Mouse (Mus musculus) embryonic facial prominence, embryonic 12.5 days (tissue): ENCODE measurements at regions not wholly inside any gene's neighbourhood (a gene's known extent, or its start where the extent isn't known, plus 50 kb on each side); places are given as distances from the start of the nearest gene placed in this dataset.

Experiments used
- ATAC-seq: fragments of 200-750 bp; cut with Nextera tagmentation; 2 replicates; pipeline ENCODE4 v1.8.0; 2017; ENCODE audit not compliant: insufficient number of reproducible peaks, insufficient read depth, low FRiP score, low TSS enrichment
- H3K27ac ChIP-seq: fragments of 300-500 bp; sonication (generic); 2 replicates; pipeline ENCODE4 v1.5.1; 2016; ENCODE audit warnings: mild to moderate bottlenecking
- H3K27me3 ChIP-seq: fragments of 300-500 bp; sonication (generic); 2 replicates; pipeline ENCODE4 v1.6.1; 2016; ENCODE audit warnings: mild to moderate bottlenecking, moderate library complexity
- H3K36me3 ChIP-seq: fragments of 300-500 bp; sonication (generic); 2 replicates; pipeline ENCODE4 v1.6.1; 2016; ENCODE audit warnings: mild to moderate bottlenecking
- H3K4me1 ChIP-seq: fragments of 300-500 bp; sonication (generic); 2 replicates; pipeline ENCODE4 v1.6.1; 2016
- H3K4me2 ChIP-seq: fragments of 300-500 bp; sonication (generic); replicated peaks from 2 replicates; pipeline ENCODE4 v1.6.1; 2016; ENCODE audit warnings: mild to moderate bottlenecking, moderate library complexity
- H3K4me3 ChIP-seq: fragments of 300-500 bp; sonication (generic); 2 replicates; pipeline ENCODE4 v1.5.1; 2016; ENCODE audit warnings: mild to moderate bottlenecking
- H3K9ac ChIP-seq: fragments of 300-500 bp; sonication (generic); 2 replicates; pipeline ENCODE4 v1.6.1; 2016; ENCODE audit warnings: mild to moderate bottlenecking, moderate library complexity
- H3K9me3 ChIP-seq: fragments of 300-500 bp; sonication (generic); 2 replicates; pipeline ENCODE4 v1.6.1; 2016; ENCODE audit warnings: mild to moderate bottlenecking, moderate library complexity
- WGBS: fragments of 180-500 bp; shearing (Covaris S2); methylation state at CpG from one replicate; pipeline ENCODE4 v1.1.7; 2016; 5-methylcytosine and 5-hydroxymethylcytosine counted together

DNA sequence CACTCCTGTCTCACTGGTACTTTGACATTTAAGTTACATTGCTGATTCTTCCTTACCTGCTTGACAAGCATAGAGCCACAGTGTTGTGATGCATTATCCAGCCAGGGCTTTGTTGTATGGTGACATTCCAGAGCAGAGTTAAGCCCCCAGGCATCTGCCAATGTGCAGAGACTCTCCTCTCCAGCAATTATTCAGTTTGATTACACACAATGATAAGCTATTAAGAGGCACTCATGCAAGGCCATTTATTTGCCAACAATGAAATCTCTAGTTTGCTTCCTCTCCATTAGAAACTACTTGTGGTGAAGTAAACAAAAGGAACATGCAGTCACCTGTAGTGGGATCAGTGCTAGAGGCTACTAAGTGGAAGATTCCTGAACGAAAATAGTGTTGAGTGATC lies 444.7 kb upstream of the Nova1 start:
- no peak overlapping the region for H3K27ac ChIP-seq
- no peak for ATAC-seq
- no peaks in the 10 kb centered on the region for H3K4me1 ChIP-seq

DNA sequence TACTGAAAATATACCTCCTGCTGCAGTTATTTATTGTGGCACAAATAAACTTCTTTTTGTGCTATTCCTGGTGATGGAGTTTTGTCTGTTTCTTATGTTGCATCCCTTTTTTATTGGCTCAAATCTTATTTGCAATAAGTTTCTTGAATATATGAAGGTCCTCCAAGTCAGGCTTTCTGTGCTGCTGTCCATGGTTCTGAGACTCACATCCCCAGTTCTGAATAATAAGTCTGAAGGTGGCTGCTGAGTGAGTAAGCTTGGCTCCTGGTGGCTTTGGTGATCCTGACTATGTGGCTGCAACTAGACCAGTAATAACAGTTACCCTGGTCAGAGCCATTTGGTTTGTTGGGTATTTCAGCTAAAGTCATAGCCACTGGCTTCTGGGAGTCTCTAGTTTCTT lies 433.6 kb upstream of the Nova1 start:
- Histone ChIP-seq H3K9me3 (no peaks in the 10 kb centered on the region), H3K27ac (no peak overlapping the region), H3K27me3 (no peaks in the 10 kb centered on the region), H3K4me2 (no peak overlapping the region), H3K4me3 (no peak overlapping the region), H3K4me1 (no peaks in the 10 kb centered on the region), H3K9ac (no peak overlapping the region), H3K36me3 (no peaks in the 10 kb centered on the region)
- no peak for ATAC-seq

More for the DNA sequence above, 444.7 kb upstream of the Nova1 start:
- H3K9ac ChIP-seq: no peak overlapping the region
- H3K36me3 ChIP-seq: no peaks in the 10 kb centered on the region
- H3K9me3 ChIP-seq: no peaks in the 10 kb centered on the region
- no peak overlapping the region for H3K4me3 ChIP-seq
- H3K27me3 ChIP-seq: no peaks in the 10 kb centered on the region
- 48% methylated on average over 1 of the region's 1 CpGs for whole genome bisulfite sequencing
- H3K4me2 ChIP-seq: no peak overlapping the region

DNA sequence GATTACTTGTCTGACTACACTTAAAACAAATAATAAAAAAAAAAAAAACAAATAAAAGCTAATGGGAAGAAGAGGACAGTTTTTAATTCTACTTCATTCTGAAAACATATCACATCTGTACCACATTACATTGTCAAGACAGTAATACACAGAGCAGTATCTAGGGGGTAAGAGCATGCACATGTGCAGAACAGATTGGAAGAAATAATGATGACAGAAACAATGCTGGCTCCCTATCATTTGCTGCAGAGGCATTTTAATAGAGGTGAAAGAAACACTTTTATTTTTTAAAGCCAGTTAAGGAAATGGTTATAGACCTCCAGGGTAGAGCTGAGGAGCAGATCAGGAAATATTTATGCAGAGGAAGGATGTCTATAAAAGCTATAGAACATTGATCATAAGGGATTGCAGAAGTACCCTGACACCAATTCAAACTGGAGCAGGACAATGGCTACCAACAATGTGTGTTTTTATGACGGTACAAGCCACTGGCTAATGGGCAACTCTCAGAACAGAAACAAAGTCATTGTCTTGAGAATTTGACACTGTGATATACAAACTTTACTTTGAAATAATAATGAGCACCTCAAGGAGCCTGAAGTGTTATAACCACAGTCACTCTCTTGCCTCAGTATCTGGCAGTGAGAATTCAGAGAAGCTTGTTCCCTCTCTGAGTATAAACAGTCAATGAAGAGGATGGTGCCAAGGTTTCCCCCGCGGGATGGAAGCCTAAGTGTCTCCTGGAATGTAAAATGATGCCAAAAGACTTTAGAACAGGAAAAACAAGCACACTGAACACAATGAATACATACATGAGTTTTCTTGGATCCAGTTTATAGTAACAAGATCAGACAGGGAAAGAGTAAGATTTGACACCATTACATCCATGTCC lies 425.1 kb upstream of the Nova1 start:
- no peak for ATAC-seq
- Histone ChIP-seq H3K4me1 (no peaks in the 10 kb centered on the region), H3K4me2 (no peak overlapping the region), H3K27me3 (no peaks in the 10 kb centered on the region), H3K9ac (no peak overlapping the region), H3K4me3 (no peak overlapping the region), H3K27ac (no peak overlapping the region), H3K9me3 (no peaks in the 10 kb centered on the region), H3K36me3 (no peaks in the 10 kb centered on the region)
- 68% methylated on average over 3 of the region's 3 CpGs for WGBS

DNA sequence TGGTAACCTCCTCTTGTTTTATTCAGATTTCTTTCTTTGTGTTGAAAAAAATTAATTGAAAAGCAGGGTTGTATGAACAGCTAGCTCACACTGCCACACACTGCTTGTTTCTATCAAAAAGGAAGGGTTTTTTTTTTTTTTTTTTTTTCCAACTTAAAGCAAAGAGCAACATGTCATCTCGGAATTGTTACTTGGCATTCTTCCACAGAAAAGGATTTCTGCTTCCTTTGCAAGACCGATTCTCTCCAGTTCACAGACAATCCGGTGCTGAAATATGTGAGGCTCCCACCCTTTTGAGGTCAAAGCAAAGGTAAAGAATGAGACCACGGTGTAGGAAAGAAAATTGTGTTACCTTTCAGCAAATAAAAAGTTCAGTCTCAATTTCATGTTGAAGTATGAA lies 401.3 kb upstream of the Nova1 start:
- H3K36me3 ChIP-seq: no peaks in the 10 kb centered on the region
- no peak overlapping the region for H3K27ac ChIP-seq
- no peaks in the 10 kb centered on the region for H3K9me3 ChIP-seq
- H3K9ac ChIP-seq: no peak overlapping the region
- no peak for ATAC-seq
- H3K4me3 ChIP-seq: no peak overlapping the region
- no peak overlapping the region for H3K4me2 ChIP-seq
- no peaks in the 10 kb centered on the region for H3K27me3 ChIP-seq
- H3K4me1 ChIP-seq: no peaks in the 10 kb centered on the region
- WGBS: 54% methylated on average over 4 of the region's 4 CpGs

DNA sequence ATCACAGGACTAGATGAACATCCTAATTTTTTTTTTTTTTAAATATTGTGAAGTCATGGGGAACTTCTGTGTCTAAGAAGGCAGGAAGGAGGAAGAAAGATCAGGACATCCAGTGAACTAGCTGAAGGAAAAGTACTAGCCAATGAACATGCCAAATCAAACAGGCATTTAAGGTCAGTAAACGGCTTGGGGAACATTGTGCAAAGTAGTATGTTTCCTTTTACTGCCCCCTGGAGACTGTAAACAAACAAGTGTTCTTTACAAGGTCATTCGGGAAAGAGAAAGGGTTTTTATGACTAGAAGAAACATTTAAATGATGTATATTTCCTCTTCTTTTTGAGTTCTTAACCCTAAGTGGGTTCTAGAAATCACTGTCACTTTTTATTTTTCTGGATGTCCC lies 400.6 kb upstream of the Nova1 start:
- Histone ChIP-seq H3K4me2 (no peak overlapping the region), H3K27ac (no peak overlapping the region), H3K9ac (no peak overlapping the region), H3K36me3 (no peaks in the 10 kb centered on the region), H3K9me3 (no peaks in the 10 kb centered on the region), H3K4me1 (no peaks in the 10 kb centered on the region), H3K4me3 (no peak overlapping the region), H3K27me3 (no peaks in the 10 kb centered on the region)
- 27% methylated on average over 2 of the region's 2 CpGs for WGBS
- no peak for ATAC-seq

DNA sequence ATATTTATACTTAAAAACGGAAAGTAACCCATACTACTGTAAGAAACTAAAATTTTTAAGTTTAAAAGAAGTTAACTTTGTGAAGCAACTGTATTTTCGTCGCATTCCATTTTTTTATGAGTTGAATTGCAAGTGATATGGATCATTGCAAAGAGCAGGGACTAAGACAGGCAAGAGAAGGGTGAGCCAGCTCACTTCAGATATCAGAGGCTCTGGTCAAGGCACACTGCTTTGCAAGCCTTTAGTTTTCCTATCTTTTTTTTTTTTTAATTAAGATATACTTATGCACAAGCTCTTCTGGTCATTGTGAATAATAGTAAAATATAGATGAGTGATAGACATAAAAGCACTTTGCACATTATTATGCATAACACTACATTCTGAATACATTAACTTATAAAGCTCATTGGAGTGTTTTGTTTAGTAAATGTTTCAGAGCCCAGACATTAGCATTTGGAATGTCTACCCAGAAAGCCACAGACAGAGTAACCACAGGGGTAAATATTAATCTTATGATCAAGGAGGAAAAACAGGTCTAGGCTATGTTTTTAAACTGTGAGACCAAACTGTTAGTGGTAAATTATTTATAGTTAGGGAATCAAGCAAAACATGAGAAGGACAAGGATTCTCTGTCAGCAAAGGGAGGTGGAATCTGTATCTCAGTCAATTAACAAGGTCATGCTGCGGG lies 392.8 kb upstream of the Nova1 start:
- Histone ChIP-seq H3K27ac (no peak overlapping the region), H3K9ac (no peak overlapping the region), H3K36me3 (no peaks in the 10 kb centered on the region), H3K4me1 (no peaks in the 10 kb centered on the region), H3K4me2 (no peak overlapping the region), H3K9me3 (no peaks in the 10 kb centered on the region), H3K27me3 (no peaks in the 10 kb centered on the region), H3K4me3 (no peak overlapping the region)
- no peak for ATAC-seq
- 89% methylated on average over 4 of the region's 4 CpGs for WGBS

DNA sequence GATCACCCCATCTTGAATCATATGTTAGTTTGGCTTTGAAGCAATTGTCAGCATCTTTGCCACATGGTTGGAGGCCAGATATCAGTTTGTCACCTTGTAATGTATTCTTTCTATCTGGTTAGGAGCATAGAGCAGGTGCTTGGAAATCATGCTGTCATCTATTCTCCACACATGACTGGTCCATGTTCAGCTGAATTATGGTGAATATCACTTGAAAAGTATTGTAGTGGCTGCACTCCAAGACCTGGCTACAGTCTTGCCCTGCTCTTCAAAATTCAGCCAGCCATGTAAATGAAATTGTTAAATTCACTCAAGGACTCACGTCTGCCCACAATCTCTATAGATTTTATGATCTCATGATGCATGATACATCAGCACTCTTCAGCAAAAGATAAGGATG lies 384.2 kb upstream of the Nova1 start:
- H3K4me2 ChIP-seq: no peak overlapping the region
- H3K4me3 ChIP-seq: no peak overlapping the region
- 73% methylated on average over 1 of the region's 1 CpGs for WGBS
- no peak overlapping the region for H3K9ac ChIP-seq
- ATAC-seq: no peak
- no peaks in the 10 kb centered on the region for H3K36me3 ChIP-seq
- H3K9me3 ChIP-seq: no peaks in the 10 kb centered on the region
- H3K27me3 ChIP-seq: no peaks in the 10 kb centered on the region
- no peaks in the 10 kb centered on the region for H3K4me1 ChIP-seq
- H3K27ac ChIP-seq: no peak overlapping the region

DNA sequence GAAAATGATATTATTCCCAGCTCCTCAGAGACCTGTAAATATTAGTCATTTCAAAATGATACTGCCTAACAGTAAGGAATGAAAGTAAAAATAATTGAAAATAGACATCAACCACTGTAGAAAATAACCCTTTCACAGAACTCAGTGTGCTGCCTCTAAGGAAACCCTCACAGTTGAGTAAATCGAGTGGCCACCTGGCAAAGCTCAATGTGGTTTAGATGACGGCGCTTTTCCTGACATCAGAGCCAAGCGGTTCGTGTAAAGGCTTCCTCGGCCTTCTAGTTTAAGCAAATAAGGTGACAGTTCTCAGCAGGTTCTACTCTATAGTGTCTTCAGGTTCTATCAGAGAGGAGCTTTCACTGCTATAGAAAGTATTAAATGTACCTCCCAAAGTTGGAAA lies 379.9 kb upstream of the Nova1 start:
- no peaks in the 10 kb centered on the region for H3K27me3 ChIP-seq
- ATAC-seq: no peak
- 67% methylated on average over 6 of the region's 6 CpGs for WGBS
- H3K4me2 ChIP-seq: no peak overlapping the region
- no peak overlapping the region for H3K4me3 ChIP-seq
- no peak overlapping the region for H3K27ac ChIP-seq
- H3K36me3 ChIP-seq: no peaks in the 10 kb centered on the region
- no peaks in the 10 kb centered on the region for H3K9me3 ChIP-seq
- no peak overlapping the region for H3K9ac ChIP-seq
- no peaks in the 10 kb centered on the region for H3K4me1 ChIP-seq

DNA sequence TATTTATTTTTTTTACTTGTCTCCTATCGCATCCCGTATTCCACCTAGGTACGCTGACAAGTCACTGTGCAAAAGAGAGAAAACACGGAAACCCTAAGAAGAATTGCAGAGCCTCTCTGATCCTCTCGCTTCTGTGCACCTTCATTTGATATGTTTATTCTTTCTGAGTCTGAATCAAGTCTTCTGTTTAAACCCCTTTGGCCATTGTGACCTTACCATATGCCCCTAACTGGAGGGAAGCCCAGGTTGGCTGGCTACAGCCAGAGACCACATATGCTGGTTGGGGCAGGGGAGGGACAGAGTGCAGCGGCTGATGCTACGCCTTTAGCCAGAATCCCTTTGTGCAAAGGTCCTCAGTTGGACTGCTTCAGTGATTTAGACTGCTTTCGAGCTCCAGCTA lies 346.0 kb upstream of the Nova1 start:
- no peaks in the 10 kb centered on the region for H3K9me3 ChIP-seq
- peaks cover 13% of the 10 kb centered on the region; the same call in 1 of the 2 replicates for H3K4me1 ChIP-seq
- H3K9ac ChIP-seq: no peak overlapping the region
- no peaks in the 10 kb centered on the region for H3K27me3 ChIP-seq
- 58% methylated on average over 8 of the region's 8 CpGs for WGBS
- no peak for ATAC-seq
- no peak overlapping the region for H3K27ac ChIP-seq
- no peaks in the 10 kb centered on the region for H3K36me3 ChIP-seq
- H3K4me3 ChIP-seq: no peak overlapping the region
- peak overlapping the region; percentile 34 for H3K4me2 ChIP-seq

DNA sequence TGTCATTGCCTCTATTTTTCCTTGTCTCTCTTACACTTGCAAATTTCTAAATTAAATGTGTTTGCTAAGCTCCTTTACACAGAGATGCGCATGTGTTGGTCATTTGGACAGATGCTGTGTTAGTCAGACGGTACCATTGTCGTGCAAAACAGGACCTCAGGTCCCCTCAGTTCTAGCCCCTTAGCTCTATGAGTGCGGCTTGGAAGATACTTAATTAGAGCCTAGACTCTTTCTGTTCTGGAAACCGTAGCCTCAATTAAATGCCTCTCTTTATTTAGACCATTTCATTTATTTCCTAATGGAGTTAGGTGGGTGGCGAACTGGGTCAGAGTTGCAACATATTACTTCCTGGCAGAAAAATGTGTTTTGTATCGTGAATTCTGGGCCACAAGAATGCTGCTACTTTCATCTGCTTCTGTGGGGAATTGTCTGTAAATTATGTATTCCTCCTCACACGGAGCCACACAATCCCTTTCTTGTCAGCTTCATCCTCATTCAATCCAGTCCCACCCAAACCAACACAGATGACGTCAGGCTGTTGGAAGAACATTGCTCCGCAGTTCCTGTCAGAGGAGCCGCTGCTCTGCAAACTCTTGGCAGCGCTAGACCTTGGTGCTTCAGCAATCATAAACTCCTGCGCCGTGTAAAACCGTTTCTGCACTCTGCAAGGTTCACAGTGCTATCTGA lies 345.4 kb upstream of the Nova1 start:
- Histone ChIP-seq H3K4me2 (peak overlapping the region; percentile 34), H3K27me3 (no peaks in the 10 kb centered on the region), H3K9ac (no peak overlapping the region), H3K36me3 (no peaks in the 10 kb centered on the region), H3K27ac (no peak overlapping the region), H3K4me3 (no peak overlapping the region), H3K9me3 (no peaks in the 10 kb centered on the region), H3K4me1 (peaks cover 13% of the 10 kb centered on the region; the same call in 1 of the 2 replicates)
- 23% methylated on average over 15 of the region's 15 CpGs for WGBS
- ATAC-seq: no peak

DNA sequence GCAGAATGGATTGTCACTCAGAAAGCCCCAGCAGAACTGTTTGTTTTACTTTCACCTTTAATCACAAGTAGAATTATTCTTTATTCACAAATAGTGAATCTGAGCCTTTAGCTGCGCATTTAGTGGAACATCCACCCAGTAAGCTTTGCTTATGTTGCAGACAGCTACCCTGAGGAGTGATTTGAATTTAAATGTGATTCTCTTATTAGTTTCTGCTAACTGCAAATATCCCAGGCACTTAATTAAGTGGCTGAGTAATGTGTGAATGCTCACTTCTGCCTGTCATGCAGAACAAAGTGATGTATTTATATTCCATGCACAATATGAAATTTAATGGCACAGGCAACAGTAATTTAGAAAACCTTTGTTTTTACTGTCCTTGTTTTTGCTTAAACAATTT lies 344.4 kb upstream of the Nova1 start:
- 29% methylated on average over 1 of the region's 1 CpGs for WGBS
- H3K27ac ChIP-seq: no peak overlapping the region
- no peak overlapping the region for H3K9ac ChIP-seq
- peaks cover 13% of the 10 kb centered on the region; the same call in 1 of the 2 replicates for H3K4me1 ChIP-seq
- no peaks in the 10 kb centered on the region for H3K36me3 ChIP-seq
- no peaks in the 10 kb centered on the region for H3K27me3 ChIP-seq
- no peaks in the 10 kb centered on the region for H3K9me3 ChIP-seq
- 0 out of 2 replicates have a peak overlapping the region, but pooled peaks have one; percentile 31 for H3K4me2 ChIP-seq
- ATAC-seq: no peak
- no peak overlapping the region for H3K4me3 ChIP-seq
